Mouse (Mus musculus): Measurements from ENCODE around the gene Cldn5. TPM values are rescaled to one million over a fixed set of nuclear protein-coding genes. Genes with fewer than 3 reads are reported as not detected.

The Cldn5 gene
- polyA plus RNA-seq, 1 experiment from 2014 or later = 32.1 TPM

DNA sequence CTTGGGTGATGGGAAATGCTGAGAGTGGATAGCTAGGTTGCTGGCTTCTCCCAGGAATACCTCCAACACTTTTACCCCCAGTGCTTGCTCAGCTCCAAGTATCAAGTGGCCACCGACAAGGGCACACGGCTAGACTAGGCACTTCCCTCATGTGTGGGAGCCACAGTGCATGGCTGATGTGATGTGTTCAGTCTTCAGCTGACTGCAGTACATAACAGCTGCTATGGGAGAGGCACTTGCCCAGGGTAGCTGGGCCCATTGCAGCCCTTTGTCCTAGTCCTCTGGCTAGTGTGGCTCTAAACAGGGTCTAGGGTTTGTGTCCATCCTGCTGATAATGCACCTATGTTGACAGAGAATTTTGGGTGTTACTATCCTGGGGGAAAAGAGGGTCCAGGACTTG lies 1.8 kb downstream of the Cldn5 start:
- ATAC-seq (replicated peaks; ENCODE audit: extremely low read depth, insufficient read depth, low FRiP score) = no peak
- 0 out of 2 replicates have a peak overlapping the region, but pooled peaks have one; percentile 19 for H3K27ac ChIP-seq (ENCODE audit: low read length)
- WGBS = 47% methylated on average over 2 of the region's 2 CpGs
- H3K4me3 ChIP-seq (ENCODE audit: low read length) = peak overlapping the region; percentile 56
- H3K9ac ChIP-seq (ENCODE audit: low read length) = peak overlapping the region; percentile 68
- H3K27me3 ChIP-seq (ENCODE audit: control insufficient read depth, insufficient read depth, low read length) = peaks cover 41% of the 10 kb centered on the region
- peaks cover 8% of the 10 kb centered on the region for H3K36me3 ChIP-seq (ENCODE audit: control insufficient read depth, insufficient read depth)
- peak overlapping the region; percentile 69 for H3K4me2 ChIP-seq (ENCODE audit: low read depth, low read length)
- H3K9me3 ChIP-seq (replicated peaks; ENCODE audit: control insufficient read depth, low read length) = no peaks in the 10 kb centered on the region
- peaks cover 5% of the 10 kb centered on the region; the same call in 1 of the 2 replicates for H3K4me1 ChIP-seq (ENCODE audit: control insufficient read depth, insufficient read depth, low read length)

DNA sequence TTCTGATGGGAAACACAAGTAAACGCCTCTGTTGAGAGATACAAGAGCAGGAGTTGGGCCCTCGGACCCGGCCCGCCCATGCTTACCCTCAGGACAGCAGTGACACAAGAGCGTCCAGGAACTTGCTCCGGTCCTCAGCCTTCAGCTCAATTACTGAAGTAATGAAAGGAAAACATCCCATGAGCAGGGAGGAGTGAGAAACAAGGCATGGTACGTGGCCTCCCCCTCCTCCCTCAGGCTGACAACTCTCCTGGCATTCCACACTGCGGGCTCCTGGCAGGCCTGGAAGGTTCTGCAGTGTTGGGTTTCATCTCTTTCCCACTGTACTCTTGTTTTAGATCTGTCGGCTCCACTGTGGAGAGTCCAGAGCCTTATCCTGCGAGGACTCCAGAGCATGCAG lies 5.2 kb downstream of the Cldn5 start:
- ATAC-seq (replicated peaks; ENCODE audit: extremely low read depth, insufficient read depth, low FRiP score) = no peak
- peaks cover 2% of the 10 kb centered on the region; the same call in 1 of the 2 replicates for H3K4me1 ChIP-seq (ENCODE audit: control insufficient read depth, insufficient read depth, low read length)
- peaks cover 13% of the 10 kb centered on the region for H3K36me3 ChIP-seq (ENCODE audit: control insufficient read depth, insufficient read depth)
- H3K27me3 ChIP-seq (ENCODE audit: control insufficient read depth, insufficient read depth, low read length) = peaks cover 25% of the 10 kb centered on the region
- H3K27ac ChIP-seq (ENCODE audit: low read length) = no peak overlapping the region
- 85% methylated on average over 10 of the region's 10 CpGs for WGBS
- no peak overlapping the region for H3K4me3 ChIP-seq (ENCODE audit: low read length)
- no peaks in the 10 kb centered on the region for H3K9me3 ChIP-seq (replicated peaks; ENCODE audit: control insufficient read depth, low read length)
- no peak overlapping the region for H3K4me2 ChIP-seq (ENCODE audit: low read depth, low read length)
- H3K9ac ChIP-seq (ENCODE audit: low read length) = no peak overlapping the region

DNA sequence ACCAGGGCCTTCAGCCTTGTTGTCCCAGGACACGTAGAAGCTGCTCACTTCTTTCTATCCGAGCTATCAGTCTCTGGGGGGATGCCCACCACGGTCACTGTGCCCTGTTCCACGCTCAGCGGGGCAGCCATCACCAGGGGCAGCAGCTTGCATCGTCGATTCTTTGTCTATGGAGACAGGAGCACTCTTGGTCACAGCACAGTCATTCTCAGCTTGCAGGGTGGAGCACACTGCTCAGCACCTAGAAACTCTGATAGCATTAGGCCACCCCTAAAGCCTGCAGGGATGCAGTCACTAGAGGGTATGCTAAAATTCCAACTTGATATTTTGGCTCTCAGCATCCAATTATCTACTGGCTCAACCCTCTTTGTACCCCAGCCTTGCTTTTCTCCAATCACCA lies 8.4 kb downstream of the Cldn5 start:
- H3K27me3 ChIP-seq (ENCODE audit: control insufficient read depth, insufficient read depth, low read length) = no peaks in the 10 kb centered on the region
- H3K4me3 ChIP-seq (ENCODE audit: low read length) = no peak overlapping the region

DNA sequence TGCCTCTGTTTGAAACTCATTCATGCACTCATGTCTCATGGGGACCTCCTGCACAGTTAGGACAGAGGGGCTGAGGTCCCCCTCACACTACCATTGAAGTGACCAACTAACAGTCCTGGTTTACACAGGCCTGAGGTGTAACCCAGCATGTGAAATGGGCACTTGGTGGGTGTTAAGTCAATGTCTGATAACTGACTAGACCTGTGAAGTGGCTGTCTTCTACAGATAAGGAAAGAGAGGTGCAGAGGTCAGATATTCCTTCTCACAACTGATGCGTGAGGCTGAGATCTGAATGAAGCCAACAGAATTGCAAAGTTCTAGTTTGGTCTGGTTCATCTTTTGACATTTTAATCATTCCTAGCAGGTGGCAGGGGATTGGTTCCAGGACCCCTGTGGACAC lies 8.8 kb downstream of the Cldn5 start:
- no peaks in the 10 kb centered on the region for H3K9me3 ChIP-seq (replicated peaks; ENCODE audit: control insufficient read depth, low read length)
- no peak overlapping the region for H3K4me2 ChIP-seq (ENCODE audit: low read depth, low read length)
- no peak overlapping the region for H3K27ac ChIP-seq (ENCODE audit: low read length)
- H3K4me3 ChIP-seq (ENCODE audit: low read length) = no peak overlapping the region
- peaks cover 20% of the 10 kb centered on the region for H3K36me3 ChIP-seq (ENCODE audit: control insufficient read depth, insufficient read depth)
- 62% methylated on average over 1 of the region's 1 CpGs for WGBS
- H3K27me3 ChIP-seq (ENCODE audit: control insufficient read depth, insufficient read depth, low read length) = no peaks in the 10 kb centered on the region
- H3K4me1 ChIP-seq (ENCODE audit: control insufficient read depth, insufficient read depth, low read length) = no peaks in the 10 kb centered on the region
- no peak for ATAC-seq (replicated peaks; ENCODE audit: extremely low read depth, insufficient read depth, low FRiP score)
- H3K9ac ChIP-seq (ENCODE audit: low read length) = no peak overlapping the region

More for the DNA sequence above, 8.4 kb downstream of the Cldn5 start:
- ATAC-seq (replicated peaks; ENCODE audit: extremely low read depth, insufficient read depth, low FRiP score) = no peak
- WGBS = 88% methylated on average over 7 of the region's 7 CpGs
- no peaks in the 10 kb centered on the region for H3K4me1 ChIP-seq (ENCODE audit: control insufficient read depth, insufficient read depth, low read length)
- no peak overlapping the region for H3K9ac ChIP-seq (ENCODE audit: low read length)
- no peak overlapping the region for H3K27ac ChIP-seq (ENCODE audit: low read length)
- no peak overlapping the region for H3K4me2 ChIP-seq (ENCODE audit: low read depth, low read length)
- H3K9me3 ChIP-seq (replicated peaks; ENCODE audit: control insufficient read depth, low read length) = no peaks in the 10 kb centered on the region
- peaks cover 19% of the 10 kb centered on the region for H3K36me3 ChIP-seq (ENCODE audit: control insufficient read depth, insufficient read depth)

DNA sequence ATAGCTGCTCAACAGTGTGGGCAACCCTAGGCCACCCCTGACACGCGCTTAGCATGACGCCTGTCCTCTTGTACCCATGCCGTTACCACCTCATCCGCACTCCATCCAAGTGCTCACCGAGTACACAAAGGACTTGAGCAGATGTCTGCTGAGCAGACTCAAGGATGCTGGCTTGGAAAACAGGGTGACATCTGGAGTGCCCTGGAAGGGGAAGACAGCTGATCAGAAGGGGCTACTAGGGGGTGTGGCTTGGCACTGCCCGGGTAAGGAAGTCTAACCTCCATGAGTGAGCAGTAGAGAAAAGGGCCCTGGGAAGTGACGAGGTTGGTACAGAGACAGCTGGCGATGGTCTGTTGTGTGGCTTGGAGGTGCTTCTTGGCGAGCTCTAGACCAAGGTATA lies 10.0 kb downstream of the Cldn5 start:
- Histone ChIP-seq H3K27me3 (ENCODE audit: control insufficient read depth, insufficient read depth, low read length) (no peaks in the 10 kb centered on the region), H3K36me3 (ENCODE audit: control insufficient read depth, insufficient read depth) (peaks cover 27% of the 10 kb centered on the region), H3K4me3 (ENCODE audit: low read length) (no peak overlapping the region), H3K27ac (ENCODE audit: low read length) (no peak overlapping the region), H3K4me1 (ENCODE audit: control insufficient read depth, insufficient read depth, low read length) (no peaks in the 10 kb centered on the region), H3K4me2 (ENCODE audit: low read depth, low read length) (no peak overlapping the region), H3K9me3 (replicated peaks; ENCODE audit: control insufficient read depth, low read length) (no peaks in the 10 kb centered on the region), H3K9ac (ENCODE audit: low read length) (no peak overlapping the region)
- no peak for ATAC-seq (replicated peaks; ENCODE audit: extremely low read depth, insufficient read depth, low FRiP score)
- 93% methylated on average over 10 of the region's 10 CpGs for WGBS

DNA sequence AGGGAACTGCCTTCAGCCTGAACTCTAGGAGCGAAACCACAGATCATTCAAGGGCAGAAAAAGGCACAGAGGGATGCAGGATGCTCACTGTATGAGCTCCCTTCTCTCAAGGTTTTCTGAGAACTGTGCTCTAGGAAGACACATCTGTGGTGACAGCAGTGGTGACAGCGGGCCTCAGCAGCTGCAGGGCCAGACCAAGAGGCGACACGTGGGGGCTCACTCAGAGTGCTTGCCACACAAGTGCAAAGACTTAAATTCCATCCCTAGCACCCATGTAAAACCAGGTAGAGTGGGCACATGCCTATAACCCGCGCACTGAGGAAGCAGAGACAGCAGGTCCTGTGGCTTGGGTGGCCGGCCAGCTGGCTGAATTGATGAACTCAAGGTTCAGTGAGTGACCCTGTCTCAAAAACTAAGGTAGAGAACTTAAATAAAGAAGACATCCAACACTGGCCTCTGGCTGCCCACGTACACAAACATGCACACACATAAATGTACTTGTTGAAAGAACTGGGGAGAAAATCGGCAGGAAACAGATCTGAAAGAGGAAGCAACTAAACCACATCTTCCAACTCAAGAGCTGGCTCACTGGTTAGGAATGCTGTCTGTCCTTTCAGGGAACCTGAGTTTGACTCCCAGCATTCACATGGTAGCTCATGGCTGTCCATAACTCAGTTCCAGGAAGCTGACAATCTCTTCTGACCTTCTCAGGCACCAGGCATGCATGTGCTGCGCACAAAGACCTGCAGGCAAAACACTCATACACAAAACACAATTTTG lies 12.2 kb downstream of the Cldn5 start:
- ATAC-seq (replicated peaks; ENCODE audit: extremely low read depth, insufficient read depth, low FRiP score) = no peak

DNA sequence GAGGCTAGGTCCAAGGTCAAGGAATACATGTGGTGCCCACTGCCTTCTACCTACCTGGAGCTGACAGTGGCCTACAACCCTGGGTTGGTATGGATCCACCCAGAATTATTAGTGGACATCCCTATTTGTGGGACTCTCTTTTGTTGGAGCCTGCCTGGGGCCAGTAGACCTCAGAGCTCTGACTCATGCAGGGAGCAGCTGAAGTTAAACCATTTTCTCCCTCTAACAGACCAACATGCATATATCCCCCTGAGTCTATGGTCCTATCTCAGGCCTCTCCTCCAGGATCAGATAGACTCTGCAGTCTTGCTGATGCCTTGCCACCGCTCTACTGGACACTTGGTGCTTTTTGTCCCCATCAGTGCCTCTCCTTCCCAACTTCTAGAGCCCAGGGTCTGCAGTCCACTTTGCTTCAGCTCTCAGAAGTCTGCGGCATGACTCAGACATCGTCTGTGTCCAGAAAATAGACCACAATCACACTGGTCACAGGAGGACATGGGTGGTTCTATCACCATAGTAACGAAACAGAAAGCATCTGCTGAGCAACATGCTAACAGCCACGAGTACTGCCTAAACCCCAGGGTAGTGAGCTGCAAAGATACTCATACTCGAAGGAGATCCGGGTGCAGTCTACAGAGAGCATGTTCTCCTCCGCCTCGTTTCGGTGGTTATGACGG lies 18.7 kb downstream of the Cldn5 start:
- H3K4me1 ChIP-seq (ENCODE audit: control insufficient read depth, insufficient read depth, low read length) = no peaks in the 10 kb centered on the region
- ATAC-seq (replicated peaks; ENCODE audit: extremely low read depth, insufficient read depth, low FRiP score) = no peak
- no peaks in the 10 kb centered on the region for H3K9me3 ChIP-seq (replicated peaks; ENCODE audit: control insufficient read depth, low read length)
- H3K9ac ChIP-seq (ENCODE audit: low read length) = no peak overlapping the region
- H3K27me3 ChIP-seq (ENCODE audit: control insufficient read depth, insufficient read depth, low read length) = no peaks in the 10 kb centered on the region
- 86% methylated on average over 11 of the region's 11 CpGs for WGBS
- H3K4me3 ChIP-seq (ENCODE audit: low read length) = no peak overlapping the region
- H3K4me2 ChIP-seq (ENCODE audit: low read depth, low read length) = no peak overlapping the region
- H3K36me3 ChIP-seq (ENCODE audit: control insufficient read depth, insufficient read depth) = peaks cover 33% of the 10 kb centered on the region
- H3K27ac ChIP-seq (ENCODE audit: low read length) = no peak overlapping the region

More for the DNA sequence above, 12.2 kb downstream of the Cldn5 start:
- H3K9ac ChIP-seq (ENCODE audit: low read length) = no peak overlapping the region
- WGBS = 80% methylated on average over 10 of the region's 10 CpGs
- peaks cover 29% of the 10 kb centered on the region for H3K36me3 ChIP-seq (ENCODE audit: control insufficient read depth, insufficient read depth)
- no peak overlapping the region for H3K4me3 ChIP-seq (ENCODE audit: low read length)
- no peaks in the 10 kb centered on the region for H3K9me3 ChIP-seq (replicated peaks; ENCODE audit: control insufficient read depth, low read length)
- H3K27me3 ChIP-seq (ENCODE audit: control insufficient read depth, insufficient read depth, low read length) = no peaks in the 10 kb centered on the region
- H3K4me1 ChIP-seq (ENCODE audit: control insufficient read depth, insufficient read depth, low read length) = no peaks in the 10 kb centered on the region
- no peak overlapping the region for H3K27ac ChIP-seq (ENCODE audit: low read length)
- H3K4me2 ChIP-seq (ENCODE audit: low read depth, low read length) = no peak overlapping the region

DNA sequence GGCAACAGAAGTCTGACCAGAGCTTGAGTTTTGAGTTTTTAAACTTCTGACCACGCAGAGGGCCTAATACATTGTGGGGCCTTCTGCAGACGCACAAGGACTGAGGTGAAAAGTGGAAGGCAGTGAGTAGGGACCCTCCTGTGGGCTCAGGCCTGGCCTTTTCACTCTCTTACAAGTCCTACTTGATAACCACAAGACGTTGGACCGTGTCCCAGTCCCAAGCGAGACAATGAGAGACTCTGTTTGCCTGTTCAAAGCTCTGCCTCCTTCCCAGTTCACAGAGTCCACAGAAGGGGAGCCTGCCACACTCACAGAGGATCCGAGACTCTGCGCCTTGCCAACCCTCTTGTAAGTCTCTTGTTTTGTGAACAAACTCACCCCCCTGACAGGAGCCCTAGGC lies 20.0 kb downstream of the Cldn5 start:
- ATAC-seq (replicated peaks; ENCODE audit: extremely low read depth, insufficient read depth, low FRiP score) = no peak
- Histone ChIP-seq H3K4me1 (ENCODE audit: control insufficient read depth, insufficient read depth, low read length) (no peaks in the 10 kb centered on the region), H3K4me3 (ENCODE audit: low read length) (no peak overlapping the region), H3K9me3 (replicated peaks; ENCODE audit: control insufficient read depth, low read length) (no peaks in the 10 kb centered on the region), H3K4me2 (ENCODE audit: low read depth, low read length) (no peak overlapping the region), H3K9ac (ENCODE audit: low read length) (0 out of 2 replicates have a peak overlapping the region, but pooled peaks have one; percentile 13), H3K27me3 (ENCODE audit: control insufficient read depth, insufficient read depth, low read length) (no peaks in the 10 kb centered on the region), H3K36me3 (ENCODE audit: control insufficient read depth, insufficient read depth) (peaks cover 38% of the 10 kb centered on the region), H3K27ac (ENCODE audit: low read length) (no peak overlapping the region)
- WGBS = 86% methylated on average over 7 of the region's 7 CpGs

DNA sequence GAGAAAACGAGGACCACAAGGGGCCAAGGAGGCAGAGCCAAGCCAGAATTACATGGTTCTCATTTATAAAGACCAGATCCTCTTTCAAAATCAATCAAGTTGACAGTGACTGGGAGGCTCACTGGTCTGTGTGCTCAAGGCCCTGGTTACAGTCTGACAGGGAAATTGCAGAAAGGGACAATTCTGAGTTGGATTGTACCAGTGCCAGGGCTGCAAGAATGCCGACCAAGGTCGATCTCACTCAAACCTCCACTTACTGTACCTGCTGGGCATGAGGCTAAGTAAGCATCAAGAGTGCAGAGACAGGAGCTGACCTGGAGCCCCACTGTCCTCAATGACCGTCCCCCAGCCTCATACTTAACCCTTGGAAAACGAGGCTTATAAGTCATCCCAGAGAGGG lies 21.5 kb downstream of the Cldn5 start:
- WGBS = 91% methylated on average over 5 of the region's 5 CpGs
- Histone ChIP-seq H3K36me3 (ENCODE audit: control insufficient read depth, insufficient read depth) (peaks cover 34% of the 10 kb centered on the region), H3K4me1 (ENCODE audit: control insufficient read depth, insufficient read depth, low read length) (no peaks in the 10 kb centered on the region), H3K27ac (ENCODE audit: low read length) (no peak overlapping the region), H3K27me3 (ENCODE audit: control insufficient read depth, insufficient read depth, low read length) (no peaks in the 10 kb centered on the region), H3K4me3 (ENCODE audit: low read length) (no peak overlapping the region), H3K9me3 (replicated peaks; ENCODE audit: control insufficient read depth, low read length) (no peaks in the 10 kb centered on the region), H3K4me2 (ENCODE audit: low read depth, low read length) (no peak overlapping the region), H3K9ac (ENCODE audit: low read length) (no peak overlapping the region)
- no peak for ATAC-seq (replicated peaks; ENCODE audit: extremely low read depth, insufficient read depth, low FRiP score)
